14 mouse cellular contexts compared by ENCODE assay signal in genomic region chr4:86183701-86184173, GRCm38 (mm10).
DNase-seq lines count a peak whose midpoint lies in the region; ATAC-seq and TF ChIP-seq lines count a peak whose summit lies in the region.
"Had no signal": no experiment of that assay in that cellular context is flagged by ENCODE, and none has a peak within 500 bp of the region (broad histone marks: within the 10 kb centered on the region; RNA-seq: fewer than 3 reads in every experiment).

No protein-coding gene starts in this region.

- ATAC-seq in kidney, embryonic 14.5 days (ENCODE audit: low FRiP score, low TSS enrichment) = no peak
- peak; percentile 83 for ATAC-seq in forebrain, postnatal 0 days
- peak; percentile 94 for ATAC-seq in neural tube, embryonic 11.5 days (ENCODE audit: insufficient read depth, low FRiP score, low TSS enrichment)

- no peaks in the 10 kb centered on the region; the same call in 1 of the 2 replicates for H3K27me3 ChIP-seq in kidney, adult 2 months (replicated peaks; ENCODE audit: control insufficient read depth, insufficient read depth, low read length)
- no peaks in the 10 kb centered on the region for H3K27me3 ChIP-seq in kidney, embryonic 14.5 days (ENCODE audit: control insufficient read depth, insufficient read depth, low read length)
- no peaks in the 10 kb centered on the region for H3K27me3 ChIP-seq in forebrain, postnatal 0 days (ENCODE audit: insufficient read depth, low read length)
- no peaks in the 10 kb centered on the region for H3K27me3 ChIP-seq in neural tube, embryonic 11.5 days (ENCODE audit: control insufficient read depth, insufficient read depth, low read length)

- no peak overlapping the region for H3K4me2 ChIP-seq in kidney, embryonic 14.5 days (replicated peaks; ENCODE audit: low read depth, low read length)
- H3K4me2 ChIP-seq in forebrain, postnatal 0 days (ENCODE audit: low read depth) = no peak overlapping the region
- no peak overlapping the region for H3K4me2 ChIP-seq in neural tube, embryonic 11.5 days (ENCODE audit: low read depth)

- H3K27ac ChIP-seq in kidney, adult 2 months (ENCODE audit: insufficient read depth, low read depth, low read length) = no peak overlapping the region
- H3K27ac ChIP-seq in kidney, embryonic 14.5 days (ENCODE audit: low read depth, low read length) = no peak overlapping the region
- peak overlapping the region; percentile 51; the same call in 1 of the 2 replicates for H3K27ac ChIP-seq in forebrain, postnatal 0 days (ENCODE audit: low read depth, low read length)
- peak overlapping the region; percentile 49; the same call in 1 of the 2 replicates for H3K27ac ChIP-seq in neural tube, embryonic 11.5 days (ENCODE audit: low read depth, low read length)
- H3K27ac ChIP-seq: left cerebral cortex, adult 2 months had no signal

- H3K36me3 ChIP-seq in kidney, adult 2 months (ENCODE audit: control insufficient read depth, insufficient read depth, low read length) = no peaks in the 10 kb centered on the region
- H3K36me3 ChIP-seq in kidney, embryonic 14.5 days (ENCODE audit: control insufficient read depth, insufficient read depth, low read length) = no peaks in the 10 kb centered on the region
- no peaks in the 10 kb centered on the region for H3K36me3 ChIP-seq in forebrain, postnatal 0 days (ENCODE audit: insufficient read depth)
- no peaks in the 10 kb centered on the region for H3K36me3 ChIP-seq in neural tube, embryonic 11.5 days (ENCODE audit: control insufficient read depth, insufficient read depth, low read length)

- H3K9ac ChIP-seq in kidney, embryonic 14.5 days (ENCODE audit: low read depth, low read length) = no peak overlapping the region
- no peak overlapping the region for H3K9ac ChIP-seq in forebrain, postnatal 0 days
- H3K9ac ChIP-seq in neural tube, embryonic 11.5 days (ENCODE audit: low read length) = no peak overlapping the region; the same call in 1 of the 2 replicates

- no peaks in the 10 kb centered on the region for H3K4me1 ChIP-seq in kidney, adult 2 months (ENCODE audit: control insufficient read depth, insufficient read depth, low read length)
- H3K4me1 ChIP-seq in kidney, embryonic 14.5 days (ENCODE audit: control insufficient read depth, insufficient read depth, low read length) = no peaks in the 10 kb centered on the region
- H3K4me1 ChIP-seq in forebrain, postnatal 0 days (ENCODE audit: insufficient read depth) = no peaks in the 10 kb centered on the region
- peaks cover 5% of the 10 kb centered on the region; the same call in 1 of the 2 replicates for H3K4me1 ChIP-seq in neural tube, embryonic 11.5 days (ENCODE audit: control insufficient read depth, insufficient read depth, low read length)

- WGBS in kidney, adult 2 months = 23% methylated on average over 1 of the region's 1 CpGs
- WGBS in kidney, embryonic 14.5 days = 17% methylated on average over 1 of the region's 1 CpGs
- WGBS in forebrain, postnatal 0 days = 18% methylated on average over 1 of the region's 1 CpGs
- WGBS in neural tube, embryonic 11.5 days = 4% methylated on average over 1 of the region's 1 CpGs

- H3K4me3 ChIP-seq in kidney, adult 2 months (ENCODE audit: insufficient read depth, low read depth, low read length) = no peak overlapping the region
- no peak overlapping the region for H3K4me3 ChIP-seq in kidney, embryonic 14.5 days (ENCODE audit: low read length)
- H3K4me3 ChIP-seq in forebrain, postnatal 0 days (ENCODE audit: low read depth, low read length) = no peak overlapping the region
- H3K4me3 ChIP-seq in neural tube, embryonic 11.5 days (ENCODE audit: low read depth, low read length) = no peak overlapping the region
- H3K4me3 ChIP-seq: left cerebral cortex, adult 2 months had no signal

- no peak for TF ChIP-seq POLR2A in kidney, adult 2 months (IDR thresholded peaks at IDR 0.05; ENCODE audit: low read depth, low read length)
- no peak for TF ChIP-seq POLR2A in brain, embryonic 14.5 days (IDR thresholded peaks at IDR 0.05; ENCODE audit: borderline replicate concordance, extremely low read depth, insufficient read depth, insufficient read length, poor library complexity, severe bottlenecking)

- TF ChIP-seq CTCF in kidney, adult 2 months (conservative IDR thresholded peaks at IDR 0.05; ENCODE audit: insufficient read depth, insufficient read length, low read depth, low read length) = no peak
- TF ChIP-seq CTCF in brain, embryonic 14.5 days (IDR thresholded peaks at IDR 0.05; ENCODE audit: borderline replicate concordance, extremely low read depth, insufficient read depth, insufficient read length) = no peak
- no peak for TF ChIP-seq CTCF in forebrain, postnatal 0 days (IDR thresholded peaks at IDR 0.05; ENCODE audit: low read depth)

- DNase-seq in kidney, adult 2 months = peak; percentile 49
- peak; percentile 77 for DNase-seq in brain, embryonic 14.5 days (ENCODE audit: low read depth)
- peak; percentile 22 for DNase-seq in forebrain, postnatal 0 days
- peak; percentile 71 for DNase-seq in neural tube, embryonic 11.5 days (ENCODE audit: low spot score)
- no peak for DNase-seq in adrenal gland, adult 8-10 months
- no peak for DNase-seq in lung, postnatal 25 days (ENCODE audit: low spot score)
- no peak for DNase-seq in right cerebral cortex, adult 18-20 months
- DNase-seq: adrenal gland, postnatal 14 days; B cell, adult 2 months; cerebellum, adult 18-20 months; gastrocnemius, postnatal 14 days; lung, postnatal 36 days had no signal

- no peaks in the 10 kb centered on the region for H3K9me3 ChIP-seq in kidney, embryonic 14.5 days (ENCODE audit: control insufficient read depth, low read length)
- H3K9me3 ChIP-seq in forebrain, postnatal 0 days (ENCODE audit: low read length) = no peaks in the 10 kb centered on the region
- no peaks in the 10 kb centered on the region for H3K9me3 ChIP-seq in neural tube, embryonic 11.5 days (ENCODE audit: control insufficient read depth, low read length)

Comparison
In these comparisons a context has a peak if more than half of its experiments do, and no peak if none do; other contexts are left out.
1. DNase-seq: peak in kidney, adult 2 months (single experiment), brain, embryonic 14.5 days (single experiment), forebrain, postnatal 0 days (single experiment) and neural tube, embryonic 11.5 days (single experiment); none in adrenal gland, adult 8-10 months (single experiment), lung, postnatal 25 days (single experiment) and right cerebral cortex, adult 18-20 months (single experiment).
2. H3K27ac ChIP-seq: peak in forebrain, postnatal 0 days (single experiment) and neural tube, embryonic 11.5 days (single experiment); none in kidney, adult 2 months (single experiment) and kidney, embryonic 14.5 days (single experiment).